28 mouse cellular contexts compared by ENCODE assay signal in the genomic region with DNA sequence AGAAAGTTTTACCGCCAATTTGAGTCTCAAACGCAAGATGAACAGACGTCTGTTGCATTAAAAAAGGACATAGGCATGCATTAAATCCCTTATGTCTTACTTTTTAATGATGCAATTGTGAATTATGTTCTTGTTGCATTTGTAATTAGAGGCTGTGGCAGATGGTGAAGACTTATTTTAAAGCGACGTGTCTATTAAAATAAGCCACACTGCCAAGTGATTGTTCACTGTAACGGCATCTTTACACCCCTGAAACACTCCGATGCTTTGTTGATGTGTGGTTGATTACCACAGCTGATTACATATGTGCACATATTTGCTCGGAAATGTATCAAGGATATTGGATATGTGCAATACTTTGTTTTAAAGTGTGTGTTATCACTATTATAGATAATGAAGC.
"Had no signal": no experiment of that assay in that cellular context is flagged by ENCODE, and none has a peak within 500 bp of the region (broad histone marks: within the 10 kb centered on the region; RNA-seq: fewer than 3 reads in every experiment).

No protein-coding gene starts in this region.

- H3K27me3 ChIP-seq: heart, embryonic 12.5 days; hindbrain, embryonic 12.5 days; intestine, embryonic 15.5 days; limb, embryonic 13.5 days; limb, embryonic 15.5 days; liver, embryonic 13.5 days; liver, embryonic 15.5 days had no signal

- H3K4me2 ChIP-seq: heart, embryonic 12.5 days; hindbrain, embryonic 12.5 days; hindbrain, embryonic 14.5 days; intestine, embryonic 15.5 days; limb, embryonic 13.5 days; limb, embryonic 15.5 days; liver, embryonic 13.5 days; liver, embryonic 15.5 days had no signal

- DNase-seq: gastrocnemius, adult 2 months; gastrocnemius, postnatal 10 days; gastrocnemius, postnatal 25 days; heart, adult 18-20 months; heart, postnatal 10 days; heart, postnatal 4 days; kidney, adult 18-20 months; kidney, adult 8-10 months; kidney, postnatal 10 days; kidney, postnatal 25 days; kidney, postnatal 4 days; left cerebral cortex, postnatal 4 days; liver, embryonic 13.5 days; liver, postnatal 0 days had no signal

- ATAC-seq: hindbrain, embryonic 16.5 days; inflammation-experienced regulatory T-cells, adult 6 months; intestine, embryonic 15.5 days; intestine, postnatal 0 days; liver, postnatal 0 days had no signal

- H3K4me3 ChIP-seq: gastrocnemius, adult 2 months; heart, embryonic 10.5 days; heart, embryonic 12.5 days; hindbrain, embryonic 10.5 days; hindbrain, embryonic 12.5 days; intestine, embryonic 15.5 days; layer of hippocampus, adult 2 months; left cerebral cortex, adult 2 months; limb, embryonic 13.5 days; limb, embryonic 15.5 days; liver, embryonic 13.5 days; liver, embryonic 15.5 days had no signal

- H3K36me3 ChIP-seq: heart, embryonic 10.5 days; heart, embryonic 12.5 days; hindbrain, embryonic 10.5 days; hindbrain, embryonic 12.5 days; intestine, embryonic 15.5 days; limb, embryonic 13.5 days; limb, embryonic 15.5 days; liver, embryonic 13.5 days; liver, embryonic 15.5 days had no signal

- H3K27ac ChIP-seq: gastrocnemius, adult 2 months; heart, embryonic 10.5 days; hindbrain, embryonic 10.5 days; hindbrain, embryonic 12.5 days; hindbrain, embryonic 14.5 days; intestine, embryonic 15.5 days; layer of hippocampus, adult 2 months; left cerebral cortex, adult 2 months; limb, embryonic 13.5 days; limb, embryonic 15.5 days; liver, embryonic 13.5 days; liver, embryonic 15.5 days had no signal

- H3K9me3 ChIP-seq: heart, embryonic 10.5 days; heart, embryonic 12.5 days; hindbrain, embryonic 10.5 days; hindbrain, embryonic 12.5 days; intestine, embryonic 15.5 days; limb, embryonic 13.5 days; limb, embryonic 15.5 days; liver, embryonic 13.5 days; liver, embryonic 15.5 days had no signal

- H3K9ac ChIP-seq: heart, embryonic 12.5 days; hindbrain, embryonic 12.5 days; hindbrain, embryonic 14.5 days; intestine, embryonic 15.5 days; limb, embryonic 13.5 days; limb, embryonic 15.5 days; liver, embryonic 13.5 days; liver, embryonic 15.5 days; liver, postnatal 0 days had no signal

- H3K4me1 ChIP-seq: heart, embryonic 10.5 days; heart, embryonic 12.5 days; hindbrain, embryonic 10.5 days; hindbrain, embryonic 12.5 days; intestine, embryonic 15.5 days; limb, embryonic 13.5 days; limb, embryonic 15.5 days; liver, embryonic 13.5 days; liver, embryonic 15.5 days had no signal
